Mouse (Mus musculus) midbrain, embryonic 14.5 days (tissue): ENCODE results near the gene Ttc23l. TPM values are rescaled to one million over a fixed set of nuclear protein-coding genes. Genes with fewer than 3 reads are reported as not detected.
A peak's percentile ranks its signal among the peaks of the same experiment; 100 is the strongest.
"Not testable (repeated sequence)": the region's sequence is repeated elsewhere in the genome, so short reads cannot be mapped to it uniquely, and the experiment has no call there.

ENCODE experiments used
- ATAC-seq: fragments of 200-750 bp; cut with Nextera tagmentation; 2 replicates; pipeline ENCODE4 v1.8.0; 2017; ENCODE audit warnings: moderate number of reproducible peaks, moderate library complexity; ENCODE audit not compliant: low FRiP score, low TSS enrichment
- DNase-seq: peaks from one replicate; pipeline ENCODE4 v3.0.0-alpha.2; 2015
- H3K27ac ChIP-seq: fragments of 300-500 bp; sonication (generic); replicated peaks from 2 replicates; pipeline ENCODE4 v1.5.1; 2014; ENCODE audit warnings: mild to moderate bottlenecking, low read depth, low read length, moderate library complexity
- H3K27me3 ChIP-seq: fragments of 300-500 bp; sonication (generic); 2 replicates; pipeline ENCODE4 v1.6.1; 2014; ENCODE audit warnings: low read length, control low read depth, mixed read lengths; ENCODE audit not compliant: control insufficient read depth, insufficient read depth
- H3K36me3 ChIP-seq: fragments of 300-500 bp; sonication (generic); 2 replicates; pipeline ENCODE4 v1.6.1; 2014; ENCODE audit warnings: low read length, control low read depth; ENCODE audit not compliant: control insufficient read depth, insufficient read depth
- H3K4me1 ChIP-seq: fragments of 300-500 bp; sonication (generic); 2 replicates; pipeline ENCODE4 v1.6.1; 2014; ENCODE audit warnings: mild to moderate bottlenecking, antibody characterized with exemption, low read length, control low read depth; ENCODE audit not compliant: control insufficient read depth, insufficient read depth
- H3K4me2 ChIP-seq: fragments of 300-500 bp; sonication (generic); 2 replicates; pipeline ENCODE4 v1.6.1; 2014; ENCODE audit warnings: mild to moderate bottlenecking, low read length, moderate library complexity
- H3K4me3 ChIP-seq: fragments of 300-500 bp; sonication (generic); replicated peaks from 2 replicates; pipeline ENCODE4 v1.5.1; 2014; ENCODE audit warnings: low read depth, low read length
- H3K9ac ChIP-seq: fragments of 300-500 bp; sonication (generic); replicated peaks from 2 replicates; pipeline ENCODE4 v1.6.1; 2014; ENCODE audit warnings: mild to moderate bottlenecking, low read length, moderate library complexity
- H3K9me3 ChIP-seq: fragments of 300-500 bp; sonication (generic); 2 replicates; pipeline ENCODE4 v1.6.1; 2016; ENCODE audit warnings: low read length, control low read depth, mixed read lengths; ENCODE audit not compliant: control insufficient read depth
- WGBS: fragments of 180-500 bp; shearing (Covaris S2); extraction: QIAGEN DNeasy Blood & Tissue Kit; methylation state at CpG from one replicate; pipeline ENCODE4 v1.1.7; 2014; 5-methylcytosine and 5-hydroxymethylcytosine counted together
- polyA plus RNA-seq: library from polyadenylated mRNA; unstranded; fragments of >200 nt; fragmentation: Nextera tagmentation; extraction: Ambion mirVana; gene quantifications from 2 replicates; pipeline ENCODE4 v1.2.1, GENCODE M21; 2014

The Ttc23l gene
- polyA plus RNA-seq, 1 experiment from 2014 or later, result not detected

DNA sequence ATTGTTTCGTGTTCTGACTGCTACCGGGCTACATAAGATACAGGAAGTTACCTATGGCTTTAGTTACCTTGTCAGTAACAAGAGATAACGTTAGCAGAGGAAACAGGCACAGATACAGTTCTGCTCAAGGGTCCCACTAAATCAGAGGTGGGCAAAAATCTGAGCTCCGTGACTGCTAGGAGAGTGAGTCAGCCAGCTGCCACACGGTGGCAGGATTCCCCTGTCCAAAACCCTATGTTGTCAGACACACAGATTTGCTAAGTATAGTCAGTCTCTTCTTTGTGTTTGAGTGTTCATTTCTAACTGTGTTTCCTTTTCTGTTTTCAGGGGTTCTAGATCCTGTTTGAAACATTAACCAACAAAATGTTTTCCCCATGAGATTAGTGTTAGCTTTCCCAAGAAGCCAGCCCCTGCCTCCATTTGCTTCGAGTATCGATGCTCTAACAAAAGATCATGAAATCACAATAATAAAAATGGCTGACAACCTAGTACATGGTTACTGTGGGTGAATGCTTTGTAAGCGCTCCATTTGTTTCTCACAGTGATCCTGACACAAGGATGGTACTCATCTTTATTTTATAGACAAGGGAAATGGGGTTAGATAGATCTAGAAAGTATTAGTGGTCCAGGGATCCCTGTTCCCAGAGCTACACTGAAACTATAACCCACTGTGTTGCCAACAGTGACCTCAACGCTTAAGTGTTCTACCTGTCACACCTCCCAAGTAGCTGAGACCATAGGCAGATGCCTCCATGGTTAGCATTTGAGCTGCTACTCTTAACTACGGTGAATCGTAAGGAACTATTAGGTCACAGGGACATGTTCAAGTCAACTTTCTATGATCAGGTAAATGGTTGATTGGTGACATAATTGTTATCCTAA, 57.4 kb downstream of the Ttc23l start:
- no peak overlapping the region for H3K4me3 ChIP-seq
- no peaks in the 10 kb centered on the region for H3K9me3 ChIP-seq
- 58% methylated on average over 11 of the region's 11 CpGs for WGBS
- peak; percentile 88 for DNase-seq
- H3K36me3 ChIP-seq, result peaks cover 3% of the 10 kb centered on the region; the same call in 1 of the 2 replicates
- H3K27me3 ChIP-seq, result no peaks in the 10 kb centered on the region
- no peaks in the 10 kb centered on the region for H3K4me1 ChIP-seq
- no peak overlapping the region for H3K4me2 ChIP-seq
- ATAC-seq, result peak; percentile 83; the same call in 1 of the 2 replicates
- H3K9ac ChIP-seq, result no peak overlapping the region
- no peak overlapping the region for H3K27ac ChIP-seq

DNA sequence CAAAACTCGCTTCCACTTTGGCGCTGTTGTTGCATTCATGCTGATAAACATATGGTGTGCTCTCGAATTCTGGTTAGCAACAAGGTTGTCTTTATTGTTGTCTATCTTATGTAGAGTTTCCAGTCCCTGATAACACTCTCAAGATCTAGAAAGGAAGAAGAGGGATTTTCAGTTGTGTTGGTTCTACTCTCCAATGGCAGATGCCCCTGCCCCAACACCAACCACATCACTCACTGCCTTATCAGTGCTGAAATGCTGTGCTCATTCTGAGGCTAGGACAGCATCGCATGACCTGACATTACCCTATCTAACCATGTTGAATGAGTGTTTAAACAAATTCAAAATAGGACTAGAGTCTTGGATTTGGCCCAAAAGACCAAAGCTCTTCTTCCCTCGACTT, 58.4 kb downstream of the Ttc23l start:
- H3K36me3 ChIP-seq, result peaks cover 7% of the 10 kb centered on the region; the same call in 1 of the 2 replicates
- H3K9ac ChIP-seq, result no peak overlapping the region
- no peaks in the 10 kb centered on the region for H3K27me3 ChIP-seq
- no peak overlapping the region for H3K4me2 ChIP-seq
- no peak overlapping the region for H3K4me3 ChIP-seq
- H3K27ac ChIP-seq, result no peak overlapping the region
- H3K4me1 ChIP-seq, result no peaks in the 10 kb centered on the region
- 87% methylated on average over 5 of the region's 5 CpGs for WGBS
- ATAC-seq (no peak), DNase-seq (no peak)
- H3K9me3 ChIP-seq, result no peaks in the 10 kb centered on the region

DNA sequence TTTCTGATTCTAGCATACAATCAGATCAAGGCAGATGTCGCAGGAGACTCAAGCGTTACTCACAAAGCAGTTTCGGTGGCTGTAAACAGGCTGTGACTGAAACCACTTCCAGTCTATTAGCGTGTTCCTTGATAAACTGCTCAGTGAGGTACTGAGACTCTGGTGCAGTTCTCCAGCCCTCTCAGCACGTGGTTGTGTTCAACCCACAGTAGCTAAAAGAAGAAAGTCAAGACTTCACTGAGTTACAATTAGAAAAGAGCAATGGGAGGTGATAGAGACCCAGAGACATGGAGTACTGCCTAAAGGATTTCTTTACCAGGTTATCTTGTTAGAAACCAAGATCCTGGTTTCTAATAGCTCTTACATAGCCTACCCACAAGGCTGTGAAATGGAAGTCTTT, 58.9 kb downstream of the Ttc23l start:
- Histone ChIP-seq H3K4me2 (no peak overlapping the region), H3K9me3 (no peaks in the 10 kb centered on the region), H3K9ac (no peak overlapping the region), H3K4me1 (no peaks in the 10 kb centered on the region), H3K27me3 (no peaks in the 10 kb centered on the region), H3K27ac (no peak overlapping the region), H3K4me3 (no peak overlapping the region), H3K36me3 (peaks cover 7% of the 10 kb centered on the region; the same call in 1 of the 2 replicates)
- DNase-seq (no peak), ATAC-seq (no peak)
- 80% methylated on average over 5 of the region's 5 CpGs for WGBS

DNA sequence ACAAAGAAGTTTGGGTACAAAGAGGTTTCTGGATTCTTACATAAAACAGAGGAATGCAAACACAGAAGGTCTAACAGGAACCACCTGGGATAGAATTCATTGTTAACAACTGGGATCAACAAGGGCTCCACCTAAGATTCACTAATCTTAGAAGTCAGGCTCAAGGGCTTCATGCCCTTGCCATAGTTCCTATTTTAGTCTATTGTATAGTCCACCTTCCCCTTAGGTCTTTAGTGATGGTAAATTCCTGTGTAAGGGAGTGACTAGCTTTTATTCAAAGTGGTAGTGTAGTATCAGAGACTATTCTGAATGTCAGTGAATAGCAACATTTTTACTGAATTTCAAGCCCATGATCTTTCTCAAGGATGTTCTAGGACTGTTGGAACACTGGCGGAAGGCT, 61.8 kb downstream of the Ttc23l start:
- ATAC-seq, H3K4me2 ChIP-seq, H3K4me1 ChIP-seq, H3K9me3 ChIP-seq, H3K27ac ChIP-seq, H3K9ac ChIP-seq, H3K4me3 ChIP-seq, H3K27me3 ChIP-seq, DNase-seq: not testable (repeated sequence)
- 96% methylated on average over 1 of the region's 1 CpGs for WGBS
- peaks cover 18% of the 10 kb centered on the region; the same call in 1 of the 2 replicates for H3K36me3 ChIP-seq

DNA sequence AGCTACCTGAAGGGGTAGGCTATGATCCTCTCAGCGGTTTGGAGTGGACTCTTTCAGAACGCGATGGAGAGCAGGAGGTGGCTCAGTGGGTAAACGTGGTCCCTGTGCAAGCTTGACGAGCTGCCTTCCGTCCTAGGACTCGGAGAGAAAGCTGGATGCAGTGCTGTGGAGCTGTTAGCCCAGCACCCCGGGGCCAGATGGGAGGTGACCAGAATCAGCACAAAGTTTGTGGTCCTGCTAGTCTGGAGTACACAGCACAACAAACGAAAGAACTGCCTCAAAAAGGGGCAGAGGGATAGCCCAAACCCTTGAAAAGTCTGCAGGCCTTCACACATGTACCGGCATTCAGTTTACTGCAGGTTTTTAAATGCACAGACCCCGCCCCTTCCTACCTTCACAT, 62.5 kb downstream of the Ttc23l start:
- DNase-seq, result no peak
- H3K9ac ChIP-seq, result no peak overlapping the region
- H3K9me3 ChIP-seq, result no peaks in the 10 kb centered on the region
- no peak overlapping the region for H3K4me2 ChIP-seq
- no peak overlapping the region for H3K4me3 ChIP-seq
- peaks cover 21% of the 10 kb centered on the region; the same call in 1 of the 2 replicates for H3K36me3 ChIP-seq
- no peak overlapping the region for H3K27ac ChIP-seq
- H3K4me1 ChIP-seq, result no peaks in the 10 kb centered on the region
- no peaks in the 10 kb centered on the region for H3K27me3 ChIP-seq
- ATAC-seq, result no peak
- WGBS, result 95% methylated on average over 11 of the region's 11 CpGs

DNA sequence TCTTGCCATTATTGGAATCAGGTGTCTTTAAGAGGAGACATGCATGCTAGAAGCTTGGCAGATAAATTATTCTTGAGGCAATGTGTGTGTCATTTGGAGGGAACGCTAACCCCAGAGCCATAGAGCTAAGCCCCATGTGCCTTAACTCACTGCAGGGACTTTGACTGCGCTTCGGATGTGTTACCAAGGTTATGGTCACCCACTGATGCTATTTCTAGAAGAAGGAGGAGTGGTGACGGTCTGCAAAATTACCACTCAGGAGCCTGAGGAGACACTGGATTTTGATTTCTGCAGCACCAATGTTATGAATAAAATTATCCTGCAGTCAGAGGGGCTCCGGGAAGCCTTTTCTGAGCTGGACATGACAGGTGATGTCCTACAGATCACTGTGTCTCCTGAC, 68.4 kb downstream of the Ttc23l start:
- H3K4me2 ChIP-seq, result no peak overlapping the region
- no peak overlapping the region for H3K4me3 ChIP-seq
- no peaks in the 10 kb centered on the region for H3K9me3 ChIP-seq
- no peak overlapping the region for H3K9ac ChIP-seq
- peaks cover 29% of the 10 kb centered on the region for H3K36me3 ChIP-seq
- DNase-seq (no peak), ATAC-seq (no peak)
- no peak overlapping the region for H3K27ac ChIP-seq
- H3K4me1 ChIP-seq, result peaks cover 10% of the 10 kb centered on the region
- WGBS, result 93% methylated on average over 5 of the region's 5 CpGs
- no peaks in the 10 kb centered on the region for H3K27me3 ChIP-seq

DNA sequence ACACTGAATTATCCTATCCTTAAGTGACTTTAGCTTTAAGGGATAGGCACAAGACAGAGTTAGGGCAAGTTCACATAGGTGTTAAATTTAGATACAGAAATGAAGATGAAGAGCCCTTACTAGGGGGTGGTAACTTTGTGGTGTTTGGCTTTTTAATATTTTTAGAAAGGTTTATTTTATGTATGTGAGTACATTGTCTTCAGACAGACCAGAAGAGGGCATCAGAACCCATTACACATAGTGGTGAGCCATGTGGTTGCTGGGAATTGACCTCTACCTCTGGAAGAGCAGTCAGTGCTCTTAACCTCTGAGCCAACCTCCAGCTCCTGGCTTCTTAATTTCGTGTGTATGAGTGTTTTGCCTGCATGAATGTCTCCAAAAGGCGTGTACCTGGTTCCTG, 71.2 kb downstream of the Ttc23l start:
- ATAC-seq (no peak), DNase-seq (peak; percentile 9)
- Histone ChIP-seq H3K36me3 (peaks cover 32% of the 10 kb centered on the region), H3K4me3 (no peak overlapping the region), H3K27me3 (no peaks in the 10 kb centered on the region), H3K4me1 (peaks cover 13% of the 10 kb centered on the region), H3K4me2 (peak overlapping the region; percentile 84), H3K9me3 (no peaks in the 10 kb centered on the region), H3K27ac (no peak overlapping the region), H3K9ac (0 out of 2 replicates have a peak overlapping the region, but pooled peaks have one; percentile 70)
- 70% methylated on average over 2 of the region's 2 CpGs for WGBS

DNA sequence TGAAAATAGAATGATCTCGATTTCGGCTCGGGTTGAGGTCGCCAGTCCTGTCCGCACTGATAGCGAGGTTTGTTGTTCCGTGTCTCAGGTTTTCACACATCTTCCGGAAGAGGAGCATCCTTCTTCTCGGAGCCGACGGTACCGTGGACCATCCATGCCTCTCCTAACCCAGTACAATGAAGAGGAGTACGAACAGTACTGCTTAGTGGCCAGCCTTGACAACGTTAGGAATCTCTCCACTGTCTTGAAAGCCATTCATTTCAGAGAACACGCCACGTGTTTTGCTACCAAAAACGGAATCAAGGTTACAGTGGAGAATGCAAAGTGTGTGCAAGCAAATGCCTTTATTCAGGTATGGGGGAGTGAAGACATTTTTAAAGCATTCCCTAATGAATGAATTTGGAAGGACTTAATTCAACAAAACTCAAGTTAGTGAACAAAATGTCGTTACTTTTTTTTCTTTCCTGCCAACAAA, 72.1 kb downstream of the Ttc23l start:
- peak overlapping the region; percentile 82 for H3K4me3 ChIP-seq
- ATAC-seq (peak; percentile 32), DNase-seq (no peak)
- no peaks in the 10 kb centered on the region for H3K9me3 ChIP-seq
- peak overlapping the region; percentile 84 for H3K4me2 ChIP-seq
- H3K27ac ChIP-seq, result peak overlapping the region; percentile 75
- WGBS, result 1% methylated on average over 18 of the region's 18 CpGs
- peaks cover 13% of the 10 kb centered on the region for H3K4me1 ChIP-seq
- peaks cover 33% of the 10 kb centered on the region for H3K36me3 ChIP-seq
- peak overlapping the region; percentile 70 for H3K9ac ChIP-seq
- H3K27me3 ChIP-seq, result no peaks in the 10 kb centered on the region
